Mouse (Mus musculus): ENCODE results near the gene Krt39.

The Krt39 gene

GRCm38 (mm10) chr11:99471946-99472345 is 49.2 kb downstream of the Krt39 start:
- no peak for DNase-seq (ENCODE audit: low spot score in 2 of 2)

- DNase-seq (ENCODE audit: low spot score in 2 of 2) = no peak
These were observed 51.9 kb downstream of the Krt39 start for GRCm38 (mm10) chr11:99469228-99469627.

GRCm38 (mm10) chr11:99468566-99468965 is 52.6 kb downstream of the Krt39 start:
- DNase-seq (ENCODE audit: low spot score in 2 of 2) = no peak

- peak in 1 of 2 experiments; percentile 15 for DNase-seq (ENCODE audit: low spot score in 2 of 2)
These were observed 54.8 kb downstream of the Krt39 start for GRCm38 (mm10) chr11:99466316-99466715.

- peak; percentile 81 to 82 for DNase-seq (ENCODE audit: low spot score in 2 of 2)
These were observed 56.3 kb downstream of the Krt39 start for GRCm38 (mm10) chr11:99464836-99465235.
